Mouse (Mus musculus) layer of hippocampus, postnatal 36 days (tissue): Measurements from ENCODE around the gene 9530077C05Rik. TPM values are rescaled to one million over a fixed set of nuclear protein-coding genes. Genes with fewer than 3 reads are reported as not detected.
"Not testable (repeated sequence)": the region's sequence is repeated elsewhere in the genome, so short reads cannot be mapped to it uniquely, and the experiment has no call there.

Source experiments
- DNase-seq, 2 experiments: peaks; one replicate each; pipeline ENCODE4 v3.0.0; 2022
- total RNA-seq, 2 experiments: library from RNA; stranded (reverse); gene quantifications; 2 replicates each; pipeline ENCODE4 v1.2.3; 2021

9530077C05Rik gene
- 1 to 10 TPM; 7.1 to 7.8 TPM for total RNA-seq

DNA sequence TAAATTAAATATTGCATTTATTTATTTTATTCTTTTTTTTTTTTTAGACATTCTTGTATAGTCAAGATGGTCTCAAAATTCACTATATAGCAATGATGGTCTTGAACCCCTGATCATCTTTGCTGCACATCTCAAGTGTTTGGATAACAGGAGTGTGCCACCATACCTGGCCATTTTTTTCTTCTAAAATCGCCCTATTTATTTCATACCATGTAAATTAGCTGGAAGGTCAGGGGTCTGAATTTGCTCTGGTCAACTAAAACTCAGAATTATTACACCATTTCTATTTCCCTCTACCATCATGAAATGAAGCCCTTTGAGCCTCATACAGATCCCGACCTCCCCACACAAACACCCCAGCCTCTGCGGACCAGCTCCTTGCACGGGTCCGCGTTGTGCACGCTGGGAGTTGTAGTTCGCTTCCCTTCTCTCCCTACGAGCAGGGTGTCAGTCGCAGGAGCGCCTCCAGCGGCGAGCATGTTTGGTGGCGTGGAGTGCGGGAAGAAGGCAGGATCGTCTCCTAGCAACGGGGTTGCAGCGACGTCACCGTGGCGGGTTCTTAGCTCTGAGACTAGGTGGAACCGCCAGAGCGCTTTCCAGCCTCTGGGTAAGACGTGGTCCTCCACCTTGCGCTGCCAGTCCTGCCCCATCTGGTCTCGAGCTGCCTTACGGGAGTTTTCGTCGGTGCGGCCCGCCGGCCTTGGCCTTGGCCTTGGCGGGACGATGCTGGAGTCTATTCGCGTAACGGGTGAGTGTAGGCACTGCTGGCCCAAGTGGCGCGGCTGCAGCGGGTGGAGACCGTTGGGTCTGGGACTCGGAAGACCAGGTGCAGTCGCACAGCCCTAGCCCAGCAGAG lies at the start of gene 9530077C05Rik:
TSS of gene 9530077C05Rik (plus strand) at position 512 of the 856 bp plus-strand sequence.
- DNase-seq, result peak; percentile 96 to 97

DNA sequence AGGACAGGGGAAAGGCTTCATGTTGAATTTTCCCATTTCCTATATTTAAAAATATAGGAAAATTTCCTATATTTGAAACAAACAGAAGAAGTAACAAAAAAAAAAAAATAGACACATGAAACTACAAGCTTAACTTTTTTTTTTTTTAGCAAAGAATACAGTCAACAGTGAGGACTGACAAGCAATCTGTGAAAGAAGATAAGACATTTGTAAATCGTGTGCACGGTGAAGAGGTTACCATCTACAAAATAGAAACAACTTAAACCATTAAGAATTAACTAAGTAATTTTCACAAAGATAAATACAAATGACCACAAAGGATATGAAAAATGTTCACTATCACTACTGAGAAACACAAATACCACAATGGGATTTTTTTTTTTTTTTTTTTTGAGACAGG lies 45.1 kb upstream of the 9530077C05Rik start:
- DNase-seq, result no peak

DNA sequence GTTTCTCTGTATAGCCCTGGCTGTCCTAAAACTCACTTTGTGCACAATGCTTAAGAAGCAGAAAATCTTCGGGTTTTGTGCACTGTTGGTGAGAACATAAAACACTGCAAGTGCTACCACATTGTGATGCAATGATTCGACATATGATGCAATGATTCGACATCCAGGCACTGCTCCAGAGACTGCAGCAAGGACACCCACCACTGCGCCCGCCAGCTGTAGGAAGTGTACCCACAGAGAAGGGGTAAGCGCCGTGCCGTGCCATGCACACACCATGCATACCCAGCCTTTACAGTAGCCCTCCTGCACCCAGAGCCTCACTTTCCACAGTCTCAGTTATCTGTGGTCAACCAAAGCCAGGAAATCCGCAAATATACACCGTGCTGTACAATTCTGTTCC lies 44.7 kb upstream of the 9530077C05Rik start:
- DNase-seq, result no peak

DNA sequence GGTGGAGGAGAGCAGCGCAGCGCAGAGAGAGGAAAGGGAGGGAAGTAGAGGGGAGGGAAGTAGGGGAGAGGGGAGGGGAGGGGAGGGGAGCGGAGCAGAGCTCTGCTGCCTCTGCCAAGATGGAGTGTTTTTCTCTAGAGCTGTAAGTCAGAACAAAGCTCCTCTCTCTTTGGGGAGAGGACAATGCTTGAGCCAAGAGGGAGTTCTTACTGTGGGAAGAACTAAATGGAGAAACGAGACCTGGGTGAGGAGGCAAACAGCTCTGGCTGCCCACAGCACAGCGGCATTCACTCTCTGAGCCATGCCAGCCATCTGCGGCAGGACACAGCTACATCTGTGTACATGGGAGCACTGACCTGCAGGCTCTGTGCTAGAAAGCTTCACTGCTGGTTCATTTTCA lies 43.3 kb upstream of the 9530077C05Rik start:
- DNase-seq, result no peak

DNA sequence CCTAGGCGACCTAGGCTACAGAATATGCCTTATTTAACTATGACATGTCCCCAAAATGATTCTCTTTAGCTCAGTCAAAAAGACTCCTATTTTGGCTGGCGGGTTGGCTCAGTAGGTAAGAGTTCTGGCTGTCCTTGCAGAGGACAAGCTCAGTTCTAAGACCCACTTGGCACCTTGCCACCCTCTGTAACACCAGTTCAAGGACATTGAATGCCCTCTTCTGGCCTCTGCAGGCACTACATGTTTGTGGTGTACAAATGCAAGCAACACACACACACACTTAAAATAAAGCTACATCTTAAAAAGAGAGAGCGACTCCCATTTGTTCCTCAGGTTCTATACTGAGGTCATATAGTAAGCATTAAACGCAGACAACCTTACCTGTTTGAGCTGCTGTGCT lies 38.6 kb upstream of the 9530077C05Rik start:
- no peak for DNase-seq

DNA sequence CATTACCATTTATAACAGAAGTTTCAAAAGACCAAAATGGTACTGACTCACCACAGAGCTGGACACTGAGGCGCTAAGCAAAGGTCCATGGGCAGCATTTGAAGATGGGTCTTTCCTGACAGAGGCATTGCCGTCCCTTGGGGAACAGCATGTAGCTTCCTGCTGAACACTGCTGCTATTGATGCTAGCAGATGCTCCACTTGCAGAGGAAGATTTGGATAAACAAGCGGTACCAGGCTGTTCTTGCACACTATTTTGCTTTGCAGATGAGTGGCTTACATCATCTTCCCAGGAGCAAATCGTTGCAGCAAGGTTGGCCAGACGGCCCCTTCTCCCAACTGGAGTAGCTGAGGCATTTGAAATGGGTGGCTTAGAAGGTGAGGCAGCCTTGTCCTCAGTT lies 35.2 kb upstream of the 9530077C05Rik start:
- DNase-seq, result peak; percentile 45 to 52

DNA sequence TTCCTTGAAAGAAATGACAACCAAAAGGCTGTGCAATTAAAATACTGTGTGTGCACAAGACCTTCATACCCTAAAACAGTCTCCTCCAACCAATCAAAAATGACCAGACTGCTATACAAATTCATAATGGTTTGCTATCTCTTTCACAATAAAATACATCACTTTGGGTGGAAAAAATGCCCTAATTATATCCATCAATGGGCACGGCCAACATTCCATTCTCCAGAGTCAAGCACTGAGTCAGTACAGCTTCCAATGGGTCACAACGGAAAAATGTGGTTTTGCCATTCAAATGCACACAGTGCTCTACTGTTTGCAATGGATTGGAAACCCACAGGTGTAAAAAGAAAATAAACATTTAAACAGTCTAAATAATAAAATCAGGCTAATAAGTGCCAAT lies 25.4 kb upstream of the 9530077C05Rik start:
- DNase-seq, result no peak

DNA sequence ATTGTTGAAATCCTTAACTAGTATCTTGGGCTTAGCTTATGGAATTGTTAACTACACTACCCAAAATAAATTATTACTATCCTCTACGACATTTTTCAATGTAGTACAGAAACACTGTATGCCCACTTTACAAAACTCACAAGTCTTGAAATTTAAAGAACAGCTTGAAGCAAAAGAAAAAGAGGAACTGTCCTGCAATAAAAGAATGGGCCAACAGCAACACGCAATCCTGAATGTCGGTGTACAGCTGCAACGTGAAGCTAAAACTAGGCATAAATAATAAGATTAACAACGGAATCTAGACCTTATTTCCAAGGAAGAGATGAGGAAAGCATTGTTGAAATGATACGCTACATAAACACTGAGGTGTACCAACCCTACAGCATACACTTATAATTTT lies 23.4 kb upstream of the 9530077C05Rik start:
- no peak for DNase-seq

DNA sequence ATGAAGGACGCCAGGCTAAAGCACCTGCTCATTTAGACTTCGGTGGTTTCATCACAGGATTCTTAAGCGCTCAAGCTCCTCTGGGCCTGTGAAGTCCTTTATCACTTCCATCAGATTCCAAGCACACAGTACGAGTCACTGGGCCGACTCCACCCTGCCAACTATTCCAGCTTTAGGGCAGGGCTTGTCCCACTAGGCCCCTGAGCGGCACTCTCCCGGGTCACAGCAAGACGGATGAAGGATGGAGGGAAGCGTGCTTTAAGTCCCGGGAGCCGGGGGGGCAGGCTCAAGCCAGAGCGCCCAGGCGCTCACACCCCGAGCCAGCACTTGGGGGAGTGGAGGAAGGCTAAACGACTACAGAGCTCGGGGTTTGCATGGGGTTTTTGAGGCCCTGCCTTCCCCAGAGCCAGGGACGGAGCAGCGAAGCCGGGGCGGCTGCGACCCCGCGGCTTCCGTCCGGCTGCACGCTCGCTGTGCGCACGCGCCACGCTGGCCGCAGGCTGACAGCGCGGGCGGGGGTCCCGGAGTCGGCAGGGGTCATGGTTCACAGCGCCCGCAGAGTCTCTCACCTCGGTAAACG lies 22.8 kb upstream of the 9530077C05Rik start:
- DNase-seq, result no peak

DNA sequence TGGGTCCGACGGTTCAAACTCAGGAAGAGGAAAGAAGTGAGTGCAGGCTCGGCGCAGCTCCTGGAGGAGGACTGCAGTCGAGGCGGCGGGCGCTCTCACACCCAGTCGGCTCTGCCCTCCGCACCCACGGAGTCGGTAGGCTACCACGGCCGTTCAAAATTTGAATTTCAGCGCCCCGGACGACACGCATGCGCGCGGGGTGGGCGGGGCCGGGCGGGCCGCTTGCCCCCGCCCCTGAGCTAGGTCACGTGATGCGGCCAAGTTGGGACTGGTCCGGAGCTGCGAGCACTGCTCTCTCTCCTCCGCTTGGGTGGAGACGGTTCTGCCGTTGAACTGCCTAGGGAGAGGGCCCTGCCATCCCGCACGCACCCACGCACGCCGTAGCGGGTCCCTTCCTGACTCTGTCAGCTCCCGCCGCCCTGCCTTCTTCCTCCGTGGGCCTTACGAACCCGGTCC lies 22.3 kb upstream of the 9530077C05Rik start, which contains the start of gene Anln:
TSS of gene Anln (minus strand) at position 168 of the 456 bp plus-strand sequence.
- peak; percentile 84 to 85 for DNase-seq

DNA sequence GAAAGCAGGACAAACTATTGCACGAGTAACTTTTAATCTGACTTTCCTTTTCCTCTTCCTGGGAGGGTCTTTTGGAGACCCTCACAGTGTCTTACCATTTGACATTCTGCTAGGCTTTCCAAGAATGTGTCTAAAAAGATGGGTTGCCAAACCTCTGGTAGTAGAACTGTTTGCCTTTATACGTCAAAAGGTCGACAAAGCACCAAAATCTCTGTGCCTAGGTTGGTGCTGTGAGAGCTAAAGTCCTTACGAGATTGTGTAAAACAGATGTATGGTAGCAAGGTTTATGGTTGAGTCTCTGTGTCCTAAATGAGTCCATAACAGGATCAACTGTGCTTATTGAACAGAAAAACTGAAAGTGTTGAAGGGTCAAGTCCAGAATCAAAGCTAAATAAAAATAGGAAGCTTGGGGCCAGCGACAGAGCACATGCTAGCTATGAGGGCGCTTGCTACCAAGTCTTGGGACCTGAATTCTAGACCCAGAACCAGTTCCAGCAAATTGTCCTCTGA lies 21.5 kb upstream of the 9530077C05Rik start:
- DNase-seq, result no peak

DNA sequence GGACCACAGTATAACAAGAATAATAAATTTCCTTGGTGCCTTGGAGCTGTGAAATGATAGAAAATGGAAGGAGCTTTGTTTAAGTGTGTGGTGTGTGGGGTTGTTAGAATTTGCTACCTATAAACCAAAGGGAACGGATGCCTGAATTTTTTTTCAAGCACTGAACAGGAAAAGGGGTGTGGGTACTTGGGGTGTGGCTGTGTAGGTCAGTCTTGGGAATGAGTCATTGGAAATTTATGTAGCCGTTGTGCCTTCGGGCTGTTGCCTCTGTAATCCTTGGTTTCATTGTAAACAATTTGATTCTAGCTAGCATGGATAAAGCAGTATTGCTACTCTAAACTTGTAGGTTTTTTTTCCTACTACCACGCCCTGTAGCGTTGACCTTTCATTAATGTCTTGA lies 20.9 kb upstream of the 9530077C05Rik start:
- no peak for DNase-seq

DNA sequence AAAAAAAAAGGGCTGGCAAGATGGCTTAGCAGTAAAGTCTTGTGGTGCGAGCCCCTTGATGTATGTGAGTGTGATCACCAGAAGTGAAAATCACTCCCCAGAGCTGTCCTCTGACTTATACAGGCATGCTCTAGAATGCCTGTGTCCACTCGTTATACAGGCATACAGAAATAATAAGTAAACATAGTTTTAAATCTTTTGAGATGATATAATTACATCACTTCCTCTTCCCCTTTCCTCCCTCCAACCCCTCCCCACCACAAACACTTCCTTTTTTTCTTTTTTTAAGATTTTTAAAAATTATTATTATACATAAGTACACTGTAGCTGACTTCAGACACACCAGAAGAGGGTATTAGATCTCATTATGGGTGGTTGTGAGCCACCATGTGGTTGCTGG lies 16.6 kb upstream of the 9530077C05Rik start:
- no peak for DNase-seq

DNA sequence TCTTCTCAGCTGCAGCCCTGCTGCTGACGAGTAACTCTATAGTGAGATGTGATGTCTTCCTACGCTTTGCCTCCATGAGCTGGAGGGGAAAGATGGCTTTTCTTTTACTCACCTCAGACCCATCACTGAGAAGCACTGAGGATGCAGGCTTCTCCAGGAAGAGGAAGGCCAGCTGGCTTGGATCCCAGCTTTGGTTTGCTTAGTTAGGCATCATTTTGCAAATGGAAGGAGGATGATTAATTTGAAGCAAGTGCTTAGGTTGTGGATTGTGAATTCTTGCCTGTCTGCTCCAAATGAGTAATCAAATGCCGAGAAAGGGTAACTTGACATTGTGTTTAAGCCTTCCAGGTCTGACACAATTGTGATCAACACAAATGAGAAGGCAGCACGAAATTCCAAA lies 12.3 kb upstream of the 9530077C05Rik start:
- DNase-seq, result no peak

DNA sequence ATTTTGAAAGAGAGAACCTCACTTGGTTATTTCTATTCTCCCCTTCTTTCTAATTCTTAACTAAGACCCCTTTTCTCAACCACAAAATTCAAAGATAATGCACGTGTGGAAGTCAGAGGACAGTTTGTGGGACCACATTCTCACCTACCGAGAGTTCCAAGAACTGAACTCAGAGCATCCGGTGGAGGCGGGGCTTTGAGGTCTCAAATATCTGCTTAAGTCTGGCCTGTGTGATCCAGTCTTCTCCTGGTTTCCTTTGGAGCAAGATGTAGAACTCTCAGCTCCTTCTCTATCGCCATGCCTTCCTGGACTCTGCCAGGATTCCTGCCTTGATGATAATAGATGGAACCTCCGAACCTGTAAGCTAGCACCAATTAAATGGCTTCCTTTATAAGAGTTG lies 9.3 kb upstream of the 9530077C05Rik start:
- DNase-seq, result no peak

DNA sequence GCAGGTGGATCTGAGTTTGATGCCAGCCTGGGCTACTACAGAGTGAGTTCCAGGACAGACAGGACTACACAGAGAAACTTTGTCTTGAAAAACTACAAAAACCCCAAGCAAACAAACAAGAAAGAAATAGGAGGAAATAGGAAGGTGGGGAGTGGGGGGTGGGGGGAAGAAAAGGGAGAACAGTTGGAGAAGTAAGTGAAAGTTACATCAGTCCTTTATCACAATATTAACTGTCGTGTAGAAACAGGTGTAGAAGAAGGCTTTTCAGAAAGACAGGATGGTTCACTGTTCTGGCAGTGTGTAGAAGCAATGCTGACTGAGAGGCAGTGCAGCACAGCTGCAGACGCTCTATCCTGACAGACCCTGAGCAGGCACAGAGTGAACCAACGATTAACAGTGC lies 8.3 kb upstream of the 9530077C05Rik start:
- DNase-seq, result no peak

DNA sequence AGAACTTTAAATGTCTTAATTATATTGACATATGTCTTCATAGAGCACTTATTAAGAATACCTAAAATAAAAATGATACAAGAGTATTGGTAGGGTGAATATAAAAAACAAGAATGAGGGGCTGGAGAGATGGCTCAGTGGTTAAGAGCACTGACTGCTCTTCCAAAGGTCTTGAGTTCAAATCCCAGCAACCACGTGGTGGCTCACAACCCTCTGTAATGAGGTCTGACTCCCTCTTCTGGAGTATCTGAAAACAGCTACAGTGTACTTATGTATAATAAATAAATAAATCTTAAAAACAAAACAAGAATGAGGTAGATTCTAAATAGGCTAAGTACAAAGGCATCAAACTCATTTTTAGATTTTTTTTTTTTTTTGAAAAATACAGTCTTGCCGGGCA lies 7.8 kb upstream of the 9530077C05Rik start:
- not testable (repeated sequence) for DNase-seq

DNA sequence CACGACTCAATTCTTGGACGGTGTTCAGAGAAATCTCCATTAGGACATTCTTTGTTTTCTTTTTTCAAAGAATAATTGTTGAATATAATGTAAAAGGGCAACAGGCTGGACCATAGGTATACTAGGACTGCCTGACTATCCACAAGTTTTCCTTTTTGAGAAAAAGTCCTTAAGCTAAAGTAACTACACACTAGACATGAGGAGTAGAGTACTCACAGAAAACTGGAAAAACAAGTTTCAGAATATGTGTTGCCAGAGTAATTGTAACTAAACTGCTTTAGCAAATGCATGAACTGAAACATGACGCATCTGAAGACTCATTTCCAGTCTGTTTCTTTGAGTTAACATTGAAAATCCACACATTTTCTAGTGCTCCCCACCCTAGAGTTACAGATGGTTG lies 5.9 kb upstream of the 9530077C05Rik start:
- DNase-seq, result no peak

DNA sequence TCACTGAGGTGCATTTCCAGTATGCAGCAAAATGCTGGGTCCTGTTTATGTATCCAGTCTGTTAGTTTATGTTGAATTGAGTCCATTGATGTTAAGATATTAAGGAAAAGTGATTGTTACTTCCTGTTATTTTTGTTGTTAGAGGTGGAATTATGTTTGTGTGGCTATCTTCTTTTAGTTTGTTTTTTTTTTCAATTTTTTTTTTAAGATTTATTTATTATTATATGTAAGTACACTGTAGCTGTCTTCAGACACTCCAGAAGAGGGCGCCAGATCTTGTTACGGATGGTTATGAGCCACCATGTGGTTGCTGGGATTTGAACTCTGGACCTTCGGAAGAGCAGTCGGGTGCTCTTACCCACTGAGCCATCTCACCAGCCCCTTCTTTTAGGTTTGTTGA lies 3.7 kb upstream of the 9530077C05Rik start:
- not testable (repeated sequence) for DNase-seq

DNA sequence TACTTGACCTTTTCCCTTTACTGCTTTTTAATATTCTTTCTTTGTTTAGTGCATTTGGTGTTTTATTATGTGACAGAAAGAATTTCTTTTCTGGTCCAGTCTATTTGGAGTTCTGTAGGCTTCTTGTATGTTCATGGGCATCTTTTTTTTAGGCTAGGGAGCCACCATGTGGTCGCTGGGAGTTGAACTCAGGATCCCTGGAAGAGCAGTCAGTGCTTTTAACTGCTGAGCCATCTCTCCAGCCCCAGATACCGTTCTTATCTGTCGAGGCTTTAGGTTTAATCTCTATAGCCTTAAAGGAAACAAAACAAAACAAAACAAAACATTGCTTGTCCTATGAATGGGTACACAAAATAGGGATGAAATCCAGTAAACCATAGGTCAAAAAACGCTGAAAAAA lies 3.0 kb upstream of the 9530077C05Rik start:
- DNase-seq, result not testable (repeated sequence)

DNA sequence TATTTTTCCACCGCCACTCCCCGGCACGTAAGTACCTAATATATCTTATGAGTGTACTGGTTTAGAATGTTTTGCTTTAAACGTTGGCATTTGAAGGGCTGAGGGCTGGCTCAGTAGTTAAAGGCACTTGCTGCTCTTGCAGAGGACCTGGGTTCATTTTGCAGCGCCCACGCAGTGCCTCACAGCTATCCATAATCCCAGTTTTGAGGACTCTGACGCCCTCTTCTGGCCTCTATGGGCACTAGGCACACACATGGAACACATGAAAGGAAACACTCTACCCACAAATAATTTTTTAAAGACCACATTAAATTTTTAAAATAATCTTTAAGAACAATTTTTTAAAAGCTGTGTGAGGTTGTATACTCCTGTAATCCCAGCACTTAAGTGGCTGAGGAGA lies 1.8 kb upstream of the 9530077C05Rik start:
- DNase-seq, result no peak

DNA sequence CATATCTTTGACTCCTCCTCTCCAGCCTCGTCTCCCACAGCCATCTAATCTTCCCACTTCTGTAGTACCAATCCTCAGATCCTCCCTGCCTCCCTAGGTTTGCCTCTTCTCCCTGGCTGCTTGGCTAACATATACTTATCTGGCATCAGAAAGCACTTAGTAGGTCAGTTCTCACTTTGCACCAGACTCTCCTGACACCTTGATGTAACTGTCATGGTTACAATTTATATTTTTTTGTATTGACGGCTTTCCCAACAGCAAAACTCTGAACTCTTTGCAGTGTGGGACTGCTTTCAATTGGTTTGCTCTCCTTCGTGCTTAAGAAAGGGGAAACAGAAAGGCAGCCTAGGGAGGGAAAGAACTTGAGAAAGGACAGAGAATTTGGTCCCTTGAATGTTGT lies 4.9 kb downstream of the 9530077C05Rik start:
- no peak for DNase-seq

DNA sequence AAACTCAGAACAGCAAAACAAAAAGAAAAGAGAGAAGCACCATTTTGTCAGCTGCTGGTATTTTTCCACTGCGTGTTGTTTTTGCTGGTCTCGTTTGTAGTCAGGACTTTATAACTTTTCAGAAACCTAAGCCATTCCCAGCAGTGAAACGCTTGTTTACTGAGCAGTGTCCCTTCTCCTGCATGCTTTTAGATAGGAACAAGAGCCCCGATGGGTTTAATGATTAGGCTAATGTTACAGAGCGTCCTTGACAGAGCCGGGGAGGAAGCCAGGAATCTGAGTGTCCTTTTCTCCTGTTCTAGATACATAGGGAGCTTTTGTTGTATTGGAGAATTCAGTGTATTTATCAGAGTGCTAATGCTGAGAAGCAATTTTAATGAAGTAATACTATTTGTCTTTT lies 6.2 kb downstream of the 9530077C05Rik start:
- DNase-seq, result no peak

DNA sequence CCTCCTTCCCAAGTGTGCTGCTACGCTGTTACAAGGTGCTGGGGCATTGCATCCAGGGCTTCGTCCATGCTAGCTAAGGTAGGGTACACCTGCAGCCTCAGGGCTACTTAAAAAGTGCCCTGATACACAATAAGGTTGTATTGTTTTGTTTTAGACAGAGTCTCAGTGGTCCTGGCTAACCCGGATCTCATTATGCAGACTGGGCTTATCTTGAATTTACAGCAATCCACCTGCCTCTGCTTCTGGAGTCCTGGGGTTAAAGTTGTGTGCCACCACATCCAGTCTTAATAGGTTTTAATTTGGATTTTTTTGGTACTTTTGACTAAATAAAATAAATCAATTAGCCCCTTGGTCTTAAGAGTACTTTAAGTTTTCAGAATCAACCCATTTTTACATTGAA lies 8.6 kb downstream of the 9530077C05Rik start:
- DNase-seq, result no peak
